Mouse (Mus musculus) G1E (cell line): Measurements from ENCODE around the gene Pgam5.

ENCODE experiments used
- CTCF ChIP-seq: IDR thresholded peaks from 2 replicates; pipeline ENCODE4 v1.5.1; 2012; ENCODE audit warnings: low read depth, low read length, inconsistent platforms, mixed read lengths
- GATA1 ChIP-seq: IDR thresholded peaks from 2 replicates; pipeline ENCODE4 v1.6.1; 2012; ENCODE audit warnings: borderline replicate concordance, low read length, inconsistent platforms, mixed read lengths
- POLR2AphosphoS5 ChIP-seq: IDR thresholded peaks from 2 replicates; pipeline ENCODE4 v1.6.1; 2012; ENCODE audit warnings: low read depth, low read length, inconsistent platforms; ENCODE audit not compliant: insufficient replicate concordance

- TF ChIP-seq GATA1: no peak
- TF ChIP-seq POLR2AphosphoS5: no peak
- TF ChIP-seq CTCF: no peak
Measured at GRCm38 (mm10) chr5:110270242-110270641, 529 bp upstream of the Pgam5 start.
